Mouse (Mus musculus) adrenal gland, postnatal 25 days (tissue): ENCODE measurements around the gene Fads1. TPM values are rescaled to one million over a fixed set of nuclear protein-coding genes. Genes with fewer than 3 reads are reported as not detected.

Experiments
- DNase-seq: peaks from one replicate; pipeline ENCODE4 v3.0.0; 2021; ENCODE audit warnings: mixed read lengths
- total RNA-seq: library from RNA; stranded (reverse); gene quantifications from 2 replicates; pipeline ENCODE4 v1.2.3, GENCODE M21; 2021

Fads1 gene
- total RNA-seq, 1 experiment from 2014 or later: 942 TPM

GRCm38 (mm10) chr19:10213796-10214471, 31.2 kb downstream of the Fads1 start:
- no peak for DNase-seq

GRCm38 (mm10) chr19:10216101-10216500, 33.4 kb downstream of the Fads1 start:
- DNase-seq: no peak

- peak; percentile 35 for DNase-seq
These were observed 36.4 kb downstream of the Fads1 start for GRCm38 (mm10) chr19:10219108-10219507.

GRCm38 (mm10) chr19:10219593-10219992, 36.9 kb downstream of the Fads1 start:
- DNase-seq: no peak

- DNase-seq: no peak
These were observed 38.9 kb downstream of the Fads1 start for GRCm38 (mm10) chr19:10221585-10221984.

- no peak for DNase-seq
These were observed 40.0 kb downstream of the Fads1 start for GRCm38 (mm10) chr19:10222656-10223055.

- DNase-seq: no peak
These were observed 40.9 kb downstream of the Fads1 start for GRCm38 (mm10) chr19:10223561-10223960.

- no peak for DNase-seq
These were observed 42.2 kb downstream of the Fads1 start for GRCm38 (mm10) chr19:10224637-10225453.

- no peak for DNase-seq
These were observed 43.1 kb downstream of the Fads1 start for GRCm38 (mm10) chr19:10225767-10226166.

- no peak for DNase-seq
These were observed 48.3 kb downstream of the Fads1 start for GRCm38 (mm10) chr19:10231016-10231415.

- no peak for DNase-seq
These were observed 49.2 kb downstream of the Fads1 start for GRCm38 (mm10) chr19:10231871-10232270.

- no peak for DNase-seq
These were observed 49.8 kb downstream of the Fads1 start for GRCm38 (mm10) chr19:10232327-10233017.

GRCm38 (mm10) chr19:10235784-10236565, 53.3 kb downstream of the Fads1 start:
- no peak for DNase-seq

GRCm38 (mm10) chr19:10238477-10238876, 55.8 kb downstream of the Fads1 start:
- no peak for DNase-seq

GRCm38 (mm10) chr19:10239419-10239818, 56.7 kb downstream of the Fads1 start:
- no peak for DNase-seq

GRCm38 (mm10) chr19:10239975-10240653, 57.4 kb downstream of the Fads1 start:
- no peak for DNase-seq

- DNase-seq: peak; percentile 87
These were observed 58.1 kb downstream of the Fads1 start, which contains the start of gene Myrf for GRCm38 (mm10) chr19:10240654-10241305. TSS of gene Myrf (minus strand) at chr19:10240748.

GRCm38 (mm10) chr19:10242916-10243315, 60.2 kb downstream of the Fads1 start:
- no peak for DNase-seq

GRCm38 (mm10) chr19:10244183-10244582, 61.5 kb downstream of the Fads1 start:
- peak; percentile 67 for DNase-seq
